ENCODE assay signal across 23 mouse cellular contexts in the genomic region with DNA sequence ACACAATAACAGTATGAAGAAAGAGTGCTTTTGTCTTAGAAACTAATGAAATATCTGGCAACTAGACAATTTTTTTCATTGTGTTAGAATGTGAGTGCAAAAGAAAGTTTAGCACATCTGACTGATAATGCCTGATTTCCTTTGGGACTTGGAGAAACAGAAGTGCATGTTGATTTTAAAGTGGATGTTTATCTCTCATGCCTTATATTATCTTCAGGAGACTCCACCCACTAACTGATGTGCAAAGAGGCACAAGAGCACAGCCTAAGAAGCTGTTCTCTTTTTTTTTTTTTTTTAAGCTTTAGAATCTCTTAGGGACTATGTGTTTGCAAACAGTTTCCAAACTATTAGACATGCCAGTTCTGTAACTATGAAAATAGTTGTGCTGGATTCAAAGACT. TPM values are rescaled to one million over a fixed set of nuclear protein-coding genes. Genes with fewer than 3 reads are reported as not detected.
DNase-seq lines count a peak whose midpoint lies in the region; ATAC-seq and TF ChIP-seq lines count a peak whose summit lies in the region.
"Had no signal": no experiment of that assay in that cellular context is flagged by ENCODE, and none has a peak within 500 bp of the region (broad histone marks: within the 10 kb centered on the region; RNA-seq: fewer than 3 reads in every experiment).

No protein-coding gene starts in this region.

- TF ChIP-seq POLR2A in MEL (IDR thresholded peaks at IDR 0.05; ENCODE audit: control insufficient read depth in 1 of 2, insufficient read depth in 1 of 2, low read depth in 1 of 2, low read length in 2 of 2, poor library complexity in 1 of 2), result no peak

- H3K79me2 ChIP-seq in MEL (ENCODE audit: control insufficient read depth, insufficient read depth, low read length, poor library complexity), result no peaks in the 10 kb centered on the region

- no peak for ATAC-seq in lung, embryonic 14.5 days (ENCODE audit: insufficient read depth)
- peak; percentile 34 for ATAC-seq in G1E (ENCODE audit: extremely low read depth, insufficient number of reproducible peaks, low FRiP score, poor library complexity, severe bottlenecking)
- ATAC-seq: activated CD4-positive, CD25-positive, alpha-beta regulatory T cell, adult 4 months; CD4-positive, CD25-positive, alpha-beta regulatory T cell, adult 4 months; Patski had no signal

- H3K4me2 ChIP-seq in lung, embryonic 14.5 days, result no peak overlapping the region

- TF ChIP-seq EP300 in MEL (IDR thresholded peaks at IDR 0.05; ENCODE audit: low read depth in 1 of 2, low read length in 2 of 2), result peak; percentile 72 to 73; a peak in 3 of 4 replicates

- no peak overlapping the region for H3K4me3 ChIP-seq in lung, embryonic 14.5 days (ENCODE audit: low read depth, low read length)
- H3K4me3 ChIP-seq in G1E (ENCODE audit: low read depth, low read length), result no peak overlapping the region
- H3K4me3 ChIP-seq in MEL (ENCODE audit: control insufficient read depth in 1 of 2, insufficient read depth in 1 of 2, low read depth in 2 of 2, low read length in 2 of 2), result no peak overlapping the region

- no peaks in the 10 kb centered on the region for H3K9me3 ChIP-seq in lung, embryonic 14.5 days (ENCODE audit: low read depth, low read length)
- no peaks in the 10 kb centered on the region for H3K9me3 ChIP-seq in G1E (replicated peaks)
- H3K9me3 ChIP-seq in MEL (replicated peaks; ENCODE audit: insufficient read depth, low read length), result no peaks in the 10 kb centered on the region

- intact Hi-C loops in left cerebral cortex, postnatal 14 days (cut with DNase I), result no loop called here

- H3K36me3 ChIP-seq in lung, embryonic 14.5 days (ENCODE audit: insufficient read depth), result no peaks in the 10 kb centered on the region
- H3K36me3 ChIP-seq in G1E (replicated peaks) (no peaks in the 10 kb centered on the region), MEL (ENCODE audit: control insufficient read depth in 1 of 2, insufficient read depth in 2 of 2, low read length in 2 of 2) (peaks cover 0 to 30% of the 10 kb centered on the region in 2 experiments; a peak in 2 of 4 replicates)

- TF ChIP-seq CTCF in lung, embryonic 14.5 days (IDR thresholded peaks at IDR 0.05; ENCODE audit: low read depth), result no peak
- TF ChIP-seq CTCF in G1E (IDR thresholded peaks at IDR 0.05; ENCODE audit: low read depth, low read length), result no peak
- TF ChIP-seq CTCF in MEL (IDR thresholded peaks at IDR 0.05 in 2 of 3, conservative IDR thresholded peaks at IDR 0.05 in 1 of 3; ENCODE audit: control insufficient read depth in 1 of 3, insufficient read depth in 1 of 3, low read depth in 2 of 3, low read length in 3 of 3, poor library complexity in 1 of 3, severe bottlenecking in 1 of 3), result no peak

- no peak overlapping the region for H3K27ac ChIP-seq in lung, embryonic 14.5 days (ENCODE audit: low read depth)
- H3K27ac ChIP-seq in MEL (ENCODE audit: control insufficient read depth, low read depth, low read length), result no peak overlapping the region

- no peak overlapping the region for H3K9ac ChIP-seq in lung, embryonic 14.5 days
- no peak overlapping the region for H3K9ac ChIP-seq in MEL (ENCODE audit: control insufficient read depth, low read depth, low read length, poor library complexity, severe bottlenecking)

- TF ChIP-seq RAD21 in MEL (IDR thresholded peaks at IDR 0.05; ENCODE audit: low read depth, low read length), result no peak

- peak; percentile 3 for DNase-seq in lung, embryonic 14.5 days
- no peak for DNase-seq in lung, postnatal 36 days
- DNase-seq in G1E (ENCODE audit: low spot score), result no peak
- DNase-seq in MEL (ENCODE audit: low read depth, low spot score), result peak; percentile 56
- no peak for DNase-seq in left cerebral cortex, postnatal 14 days (ENCODE audit: low spot score in 2 of 2)
- DNase-seq in MN1 (ENCODE audit: low spot score), result no peak
- DNase-seq: adrenal gland, adult 2 months; adrenal gland, adult 8-10 months; adrenal gland, postnatal 10 days; adrenal gland, postnatal 14 days; adrenal gland, postnatal 25 days; adrenal gland, postnatal 36 days; B cell, adult 2 months; cerebellum, adult 11 months; cerebellum, adult 11-12 months; cerebellum, adult 18-20 months; cerebellum, adult 2 months; cerebellum, adult 8-10 months; cerebellum, adult 9-10 months had no signal

- no peaks in the 10 kb centered on the region for H3K27me3 ChIP-seq in lung, embryonic 14.5 days (ENCODE audit: insufficient read depth, low read length)
- H3K27me3 ChIP-seq in G1E (ENCODE audit: insufficient read depth, low read length), result no peaks in the 10 kb centered on the region
- no peaks in the 10 kb centered on the region for H3K27me3 ChIP-seq in MEL (ENCODE audit: control insufficient read depth in 1 of 2, insufficient read depth in 2 of 2, low read length in 2 of 2)
- H3K27me3 ChIP-seq: CH12.LX had no signal

- no peaks in the 10 kb centered on the region for H3K4me1 ChIP-seq in lung, embryonic 14.5 days (ENCODE audit: insufficient read depth)
- H3K4me1 ChIP-seq in G1E (ENCODE audit: insufficient read depth, low read depth, low read length) (peaks cover 21% of the 10 kb centered on the region; the same call in 1 of the 2 replicates), MEL (ENCODE audit: control insufficient read depth in 1 of 2, insufficient read depth in 2 of 2, low read length in 2 of 2) (peaks cover 11 to 22% of the 10 kb centered on the region in 2 experiments)

TF ChIP-seq in MEL, 35 proteins besides CTCF, POLR2A, EP300 and RAD21:
- TF ChIP-seq POLR2AphosphoS2 (IDR thresholded peaks at IDR 0.05; ENCODE audit: low read length) (no peak), NRF1 (IDR thresholded peaks at IDR 0.05; ENCODE audit: insufficient read depth, low read depth, low read length, poor library complexity, severe bottlenecking) (no peak), CHD2 (IDR thresholded peaks at IDR 0.05; ENCODE audit: low read length) (no peak), MAFK (IDR thresholded peaks at IDR 0.05; ENCODE audit: borderline replicate concordance, low read depth, low read length) (no peak), SMC3 (IDR thresholded peaks at IDR 0.05; ENCODE audit: low read depth, low read length) (no peak), BHLHE40 (IDR thresholded peaks at IDR 0.05; ENCODE audit: borderline replicate concordance, low read depth, low read length) (no peak), MAX (IDR thresholded peaks at IDR 0.05; ENCODE audit: low read length) (no peak), MYB (IDR thresholded peaks at IDR 0.05; ENCODE audit: low read depth, low read length) (no peak), HCFC1 (IDR thresholded peaks at IDR 0.05; ENCODE audit: low read depth, low read length) (no peak), E2F4 (IDR thresholded peaks at IDR 0.05; ENCODE audit: borderline replicate concordance, low read depth, low read length) (no peak), ETS1 (IDR thresholded peaks at IDR 0.05; ENCODE audit: low read depth, low read length) (peak; percentile 31; the same call in 1 of the 2 replicates), GATA1 (IDR thresholded peaks at IDR 0.05; ENCODE audit: low read depth, low read length) (peak; percentile 86), JUND (IDR thresholded peaks at IDR 0.05; ENCODE audit: low read depth, low read length) (no peak), RCOR1 (IDR thresholded peaks at IDR 0.05; ENCODE audit: low read depth, low read length) (peak; percentile 64), KAT2A (conservative IDR thresholded peaks at IDR 0.05; ENCODE audit: low read depth, low read length) (no peak), ZNF384 (IDR thresholded peaks at IDR 0.05; ENCODE audit: low read depth, low read length) (peak; percentile 98), CHD1 (IDR thresholded peaks at IDR 0.05; ENCODE audit: low read depth, low read length) (no peak), ZC3H11A (IDR thresholded peaks at IDR 0.05; ENCODE audit: low read depth, low read length) (no peak), NELFE (IDR thresholded peaks at IDR 0.05; ENCODE audit: low read depth, low read length) (no peak), MEF2A (IDR thresholded peaks at IDR 0.05; ENCODE audit: extremely low read depth, insufficient replicate concordance, low read depth, low read length, poor library complexity, severe bottlenecking) (no peak), TCF12 (IDR thresholded peaks at IDR 0.05; ENCODE audit: low read depth, low read length) (peak; percentile 52), SIN3A (IDR thresholded peaks at IDR 0.05; ENCODE audit: low read length) (peak; percentile 48; the same call in 1 of the 2 replicates), POLR2AphosphoS5 (IDR thresholded peaks at IDR 0.05; ENCODE audit: borderline replicate concordance, low read depth, low read length) (no peak), TAL1 (IDR thresholded peaks at IDR 0.05; ENCODE audit: low read length) (no peak), USF2 (IDR thresholded peaks at IDR 0.05; ENCODE audit: borderline replicate concordance in 1 of 2, insufficient read depth in 1 of 2, low read depth in 1 of 2, low read length in 2 of 2) (no peak)
TF ChIP-seq in MEL: peak in this region for 6.

RNA-seq across cellular contexts. Expression of gene Reps2, which starts 7.7 kb away (rescaled TPM):
- 0.83 and 0.84 TPM in 2 replicates for polyA plus RNA-seq in lung, embryonic 14.5 days (2014; fragmentation: Nextera tagmentation; extraction: Ambion mirVana)
- total RNA-seq in G1E (2014; fragmentation: Nextera tagmentation) (18.3 and 19.5 TPM in 2 replicates), G1E (2017) (11.3 and 11.8 TPM in 2 replicates), MEL (2012; rRNA removed) (2.1 and 2.2 TPM in 2 replicates)
- polyA plus RNA-seq in G1E (2012) (0.40 TPM in 2 replicates), MEL (2012; ENCODE audit: insufficient read depth in 1 of 2, insufficient read length in 2 of 2, low read depth in 1 of 2, low replicate concordance in 2 of 2, missing spikeins in 1 of 2) (1 to 10 TPM in 1 of 2 experiments, not detected in 1; 2.8 TPM)
- 100 to 1,000 TPM; 109 to 123 TPM for total RNA-seq in left cerebral cortex, postnatal 14 days (2021)
- total RNA-seq: CH12.LX had no signal
- polyA plus RNA-seq: activated CD4-positive, CD25-positive, alpha-beta regulatory T cell, adult 4 months; CD4-positive, CD25-positive, alpha-beta regulatory T cell, adult 4 months had no signal

Comparison
In these comparisons a context has a peak if more than half of its experiments do, and no peak if none do; other contexts are left out.
1. DNase-seq: peak in lung, embryonic 14.5 days (single experiment) and MEL (single experiment); none in lung, postnatal 36 days (single experiment), G1E (single experiment), left cerebral cortex, postnatal 14 days (0 of 2) and MN1 (single experiment).
2. RNA of gene Reps2, which starts 7.7 kb away (total RNA-seq): 109 to 123 TPM in left cerebral cortex, postnatal 14 days; 11.3 to 19.5 TPM in G1E and 2.1 to 2.2 TPM in MEL; every median in the first group is over 4 times any median in the second.